Mouse (Mus musculus) liver, embryonic 16.5 days (tissue): Measurements from ENCODE around the gene Ncf2. TPM values are rescaled to one million over a fixed set of nuclear protein-coding genes. Genes with fewer than 3 reads are reported as not detected.
A peak's percentile ranks its signal among the peaks of the same experiment; 100 is the strongest.
"Not testable (repeated sequence)": the region's sequence is repeated elsewhere in the genome, so short reads cannot be mapped to it uniquely, and the experiment has no call there.

ENCODE experiments used
- ATAC-seq: fragments of 200-750 bp; cut with Nextera tagmentation; 2 replicates; pipeline ENCODE4 v1.8.0; 2017; ENCODE audit warnings: low read depth, mild to moderate bottlenecking, moderate number of reproducible peaks, moderate library complexity
- H3K27ac ChIP-seq: fragments of 300-500 bp; sonication (generic); 2 replicates; pipeline ENCODE4 v1.5.1; 2014; ENCODE audit warnings: mild to moderate bottlenecking, low read length
- H3K27me3 ChIP-seq: fragments of 300-500 bp; sonication (generic); 2 replicates; pipeline ENCODE4 v1.6.1; 2014; ENCODE audit warnings: low read depth, low read length, mixed read lengths; ENCODE audit not compliant: control insufficient read depth, insufficient read depth
- H3K36me3 ChIP-seq: fragments of 300-500 bp; sonication (generic); 2 replicates; pipeline ENCODE4 v1.6.1; 2014; ENCODE audit warnings: mild to moderate bottlenecking; ENCODE audit not compliant: control insufficient read depth, insufficient read depth
- H3K4me1 ChIP-seq: fragments of 300-500 bp; sonication (generic); 2 replicates; pipeline ENCODE4 v1.6.1; 2014; ENCODE audit warnings: low read depth, low read length, mixed read lengths; ENCODE audit not compliant: control insufficient read depth
- H3K4me2 ChIP-seq: fragments of 300-500 bp; sonication (generic); 2 replicates; pipeline ENCODE4 v1.6.1; 2014; ENCODE audit warnings: low read depth, low read length, mixed read lengths
- H3K4me3 ChIP-seq: fragments of 300-500 bp; sonication (generic); 2 replicates; pipeline ENCODE4 v1.5.1; 2014; ENCODE audit warnings: low read depth, mild to moderate bottlenecking, low read length
- H3K9ac ChIP-seq: fragments of 300-500 bp; sonication (generic); 2 replicates; pipeline ENCODE4 v1.6.1; 2014; ENCODE audit warnings: low read depth, low read length
- H3K9me3 ChIP-seq: fragments of 300-500 bp; sonication (generic); replicated peaks from 2 replicates; pipeline ENCODE4 v1.6.1; 2016; ENCODE audit warnings: low read length; ENCODE audit not compliant: control insufficient read depth
- WGBS: fragments of 180-500 bp; shearing (Covaris S2); extraction: QIAGEN DNeasy Blood & Tissue Kit; methylation state at CpG from one replicate; pipeline ENCODE4 v1.1.7; 2014; ENCODE audit not compliant: insufficient replicate concordance; 5-methylcytosine and 5-hydroxymethylcytosine counted together
- polyA plus RNA-seq: library from polyadenylated mRNA; unstranded; fragments of >200 nt; fragmentation: Nextera tagmentation; extraction: Ambion mirVana; gene quantifications from 2 replicates; pipeline ENCODE4 v1.2.1, GENCODE M21; 2015

The Ncf2 gene
- polyA plus RNA-seq, result 11.9 and 13.1 TPM in 2 replicates

GRCm38 (mm10) chr1:152799897-152800296, at the start of gene Ncf2:
Ncf2 (plus strand) TSS chr1:152800194.
- Histone ChIP-seq H3K9me3 (no peaks in the 10 kb centered on the region), H3K4me1 (no peaks in the 10 kb centered on the region; the same call in 1 of the 2 replicates), H3K4me3 (no peak within 1 kb of the TSS), H3K9ac (no peak within 1 kb of the TSS), H3K27me3 (no peaks in the 10 kb centered on the region), H3K27ac (no peak within 1 kb of the TSS), H3K4me2 (no peak within 1 kb of the TSS), H3K36me3 (no peaks in the 10 kb centered on the region)
- peak; percentile 53; the same call in 1 of the 2 replicates for ATAC-seq
- WGBS, result 11% methylated on average over 2 of the region's 2 CpGs

GRCm38 (mm10) chr1:152750312-152750965, 49.6 kb upstream of the Ncf2 start, which contains the start of gene Apobec4:
Apobec4 (plus strand) TSS chr1:152750551.
- no peak within 1 kb of the TSS for H3K4me3 ChIP-seq
- H3K27ac ChIP-seq, result no peak within 1 kb of the TSS
- no peaks in the 10 kb centered on the region for H3K9me3 ChIP-seq
- no peaks in the 10 kb centered on the region for H3K36me3 ChIP-seq
- H3K27me3 ChIP-seq, result no peaks in the 10 kb centered on the region
- H3K9ac ChIP-seq, result no peak within 1 kb of the TSS
- 58% methylated on average over 13 of the region's 13 CpGs for WGBS
- no peaks in the 10 kb centered on the region for H3K4me1 ChIP-seq
- H3K4me2 ChIP-seq, result no peak within 1 kb of the TSS
- no peak for ATAC-seq

- no peak for ATAC-seq
- no peak overlapping the region for H3K9ac ChIP-seq
- no peaks in the 10 kb centered on the region for H3K9me3 ChIP-seq
- H3K27ac ChIP-seq, result no peak overlapping the region
- peaks cover 13% of the 10 kb centered on the region for H3K27me3 ChIP-seq
- no peak overlapping the region for H3K4me2 ChIP-seq
- H3K36me3 ChIP-seq, result no peaks in the 10 kb centered on the region
- no peak overlapping the region for H3K4me3 ChIP-seq
- peaks cover 5% of the 10 kb centered on the region for H3K4me1 ChIP-seq
- 31% methylated on average over 2 of the region's 2 CpGs for WGBS
Observed at GRCm38 (mm10) chr1:152761791-152762190, 38.2 kb upstream of the Ncf2 start.

- peaks cover 13% of the 10 kb centered on the region for H3K27me3 ChIP-seq
- H3K9ac ChIP-seq, result peak within 1 kb of the TSS; percentile 91
- H3K4me3 ChIP-seq, result peak within 1 kb of the TSS; percentile 87
- H3K9me3 ChIP-seq, result no peaks in the 10 kb centered on the region
- peak within 1 kb of the TSS; percentile 95 for H3K4me2 ChIP-seq
- peaks cover 7% of the 10 kb centered on the region for H3K4me1 ChIP-seq
- peaks cover 7% of the 10 kb centered on the region for H3K36me3 ChIP-seq
- WGBS, result under 1% methylated on average over 86 of the region's 86 CpGs
- ATAC-seq, result peak; percentile 96
- H3K27ac ChIP-seq, result peak within 1 kb of the TSS; percentile 82
Observed at GRCm38 (mm10) chr1:152766032-152766772, 33.8 kb upstream of the Ncf2 start, which contains the start of the genes Rgl1 and Arpc5. Rgl1 (minus strand) TSS chr1:152766351. Arpc5 (plus strand) TSS chr1:152766542.

- Histone ChIP-seq H3K4me2 (peak overlapping the region; percentile 95), H3K4me3 (peak overlapping the region; percentile 87), H3K9me3 (no peaks in the 10 kb centered on the region), H3K9ac (peak overlapping the region; percentile 91), H3K27ac (peak overlapping the region; percentile 82), H3K36me3 (peaks cover 10% of the 10 kb centered on the region), H3K4me1 (peaks cover 7% of the 10 kb centered on the region), H3K27me3 (peaks cover 13% of the 10 kb centered on the region)
- peak; percentile 65 for ATAC-seq
- WGBS, result 2% methylated on average over 60 of the region's 60 CpGs
Observed at GRCm38 (mm10) chr1:152766804-152767748, 32.9 kb upstream of the Ncf2 start.

- WGBS, result 2% methylated on average over 5 of the region's 5 CpGs
- ATAC-seq, result peak; percentile 56
- peak overlapping the region; percentile 95 for H3K4me2 ChIP-seq
- H3K9me3 ChIP-seq, result no peaks in the 10 kb centered on the region
- H3K27ac ChIP-seq, result 0 out of 2 replicates have a peak overlapping the region, but pooled peaks have one; percentile 48
- no peak overlapping the region for H3K9ac ChIP-seq
- peak overlapping the region; percentile 37; the same call in 1 of the 2 replicates for H3K4me3 ChIP-seq
- peaks cover 17% of the 10 kb centered on the region for H3K36me3 ChIP-seq
- peaks cover 7% of the 10 kb centered on the region for H3K4me1 ChIP-seq
- peaks cover 13% of the 10 kb centered on the region for H3K27me3 ChIP-seq
Observed at GRCm38 (mm10) chr1:152767749-152768488, 32.1 kb upstream of the Ncf2 start.

- Histone ChIP-seq H3K27ac (no peak overlapping the region), H3K9ac (no peak overlapping the region), H3K4me1 (peaks cover 3% of the 10 kb centered on the region), H3K36me3 (peaks cover 27% of the 10 kb centered on the region), H3K9me3 (no peaks in the 10 kb centered on the region), H3K4me3 (no peak overlapping the region), H3K4me2 (no peak overlapping the region), H3K27me3 (peaks cover 2% of the 10 kb centered on the region)
- no peak for ATAC-seq
- 77% methylated on average over 9 of the region's 9 CpGs for WGBS
Observed at GRCm38 (mm10) chr1:152771016-152771415, 29.0 kb upstream of the Ncf2 start.

GRCm38 (mm10) chr1:152774601-152775000, 25.4 kb upstream of the Ncf2 start:
- not testable (repeated sequence) for ATAC-seq, H3K4me2 ChIP-seq, H3K27ac ChIP-seq, H3K9ac ChIP-seq, H3K27me3 ChIP-seq, H3K9me3 ChIP-seq, H3K4me1 ChIP-seq, H3K4me3 ChIP-seq
- WGBS, result 73% methylated on average over 3 of the region's 3 CpGs
- H3K36me3 ChIP-seq, result peaks cover 27% of the 10 kb centered on the region
